Mouse (Mus musculus): ENCODE data around the gene Vps37c.

DNA sequence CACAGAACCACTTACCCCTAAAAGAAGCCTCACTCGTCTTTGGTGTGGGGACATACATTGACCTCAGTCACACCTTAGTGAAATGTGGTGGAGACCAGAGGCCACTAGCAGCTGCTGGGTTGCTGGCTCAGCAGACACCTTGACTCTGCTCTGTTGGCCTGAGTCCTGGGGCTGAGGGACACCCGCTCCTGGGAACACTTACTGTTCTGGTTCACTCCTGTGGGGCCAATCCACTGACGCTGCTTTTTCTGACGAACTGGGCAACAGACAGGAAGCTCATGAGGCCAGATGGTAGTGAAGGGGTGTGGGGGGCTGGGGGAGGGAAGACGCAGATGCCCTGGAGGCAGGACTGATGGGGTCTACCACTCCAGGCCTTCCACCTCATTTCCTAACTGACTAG, 32.5 kb downstream of the Vps37c start:
- TF ChIP-seq GATA1 (IDR thresholded peaks at IDR 0.05; ENCODE audit: low read length): no peak
- TF ChIP-seq TAL1 (IDR thresholded peaks at IDR 0.05; ENCODE audit: low read length): no peak

Measured in erythroblast, embryonic 14.5 days (primary cell).